Mouse (Mus musculus): Measurements from ENCODE around the gene Tst.
A peak's percentile ranks its signal among the peaks of the same experiment; 100 is the strongest.

Gene Tst

GRCm38 (mm10) chr15:78385564-78385963, 20.1 kb downstream of the Tst start:
- no peak for DNase-seq (ENCODE audit: low spot score)

- DNase-seq (ENCODE audit: low spot score) = no peak
Measured at GRCm38 (mm10) chr15:78384220-78385116, 21.2 kb downstream of the Tst start.

- no peak for DNase-seq (ENCODE audit: low spot score)
Measured at GRCm38 (mm10) chr15:78383450-78384219, 22.1 kb downstream of the Tst start.

- no peak for DNase-seq (ENCODE audit: low spot score)
Measured at GRCm38 (mm10) chr15:78382115-78382514, 23.6 kb downstream of the Tst start.

GRCm38 (mm10) chr15:78380741-78381140, 25.0 kb downstream of the Tst start:
- DNase-seq (ENCODE audit: low spot score) = no peak

GRCm38 (mm10) chr15:78380208-78380607, 25.5 kb downstream of the Tst start:
- DNase-seq (ENCODE audit: low spot score) = no peak

- DNase-seq (ENCODE audit: low spot score) = no peak
Measured at GRCm38 (mm10) chr15:78378556-78378955, 27.2 kb downstream of the Tst start.

GRCm38 (mm10) chr15:78377859-78378258, 27.8 kb downstream of the Tst start:
- DNase-seq (ENCODE audit: low spot score) = no peak

- DNase-seq (ENCODE audit: low spot score) = no peak
Measured at GRCm38 (mm10) chr15:78374204-78374603, 31.5 kb downstream of the Tst start.

GRCm38 (mm10) chr15:78372796-78373195, 32.9 kb downstream of the Tst start:
- no peak for DNase-seq (ENCODE audit: low spot score)

- DNase-seq (ENCODE audit: low spot score) = no peak
Measured at GRCm38 (mm10) chr15:78369641-78370040, 36.1 kb downstream of the Tst start.

- DNase-seq (ENCODE audit: low spot score) = peak; percentile 39
Measured at GRCm38 (mm10) chr15:78368926-78369346, 36.8 kb downstream of the Tst start.

GRCm38 (mm10) chr15:78367811-78368210, 37.9 kb downstream of the Tst start:
- DNase-seq (ENCODE audit: low spot score) = no peak

- no peak for DNase-seq (ENCODE audit: low spot score)
Measured at GRCm38 (mm10) chr15:78366875-78367274, 38.8 kb downstream of the Tst start.

- no peak for DNase-seq (ENCODE audit: low spot score)
Measured at GRCm38 (mm10) chr15:78365916-78366315, 39.8 kb downstream of the Tst start.

GRCm38 (mm10) chr15:78355548-78355947, 50.2 kb downstream of the Tst start:
- no peak for DNase-seq (ENCODE audit: low spot score)

- DNase-seq (ENCODE audit: low spot score) = peak; percentile 35
Measured at GRCm38 (mm10) chr15:78354958-78355357, 50.7 kb downstream of the Tst start.

GRCm38 (mm10) chr15:78351586-78352165, 54.0 kb downstream of the Tst start:
- DNase-seq (ENCODE audit: low spot score) = no peak
